Mouse (Mus musculus) megakaryocyte, adult 5-6 weeks (primary cell): ENCODE data around the gene Gm17387. TPM values are rescaled to one million over a fixed set of nuclear protein-coding genes. Genes with fewer than 3 reads are reported as not detected.

Source experiments
- ATAC-seq: 2 replicates; pipeline ENCODE4 v1.8.0; 2016; ENCODE audit warnings: mild to moderate bottlenecking, inconsistent platforms; ENCODE audit not compliant: poor library complexity, severe bottlenecking
- total RNA-seq, 2 experiments: library from RNA; stranded (forward) in 1 of 2; stranded (reverse) in 1 of 2; fragments of 153-499, 151-499 nt in 1 of 2; fragments of 221-1000, 200-1000 nt in 1 of 2; gene quantifications; 2 replicates each; pipeline versions ENCODE4 v1.2.3 to v1.2.4; 2015 to 2017

Gm17387 gene
- total RNA-seq, 2 experiments from 2014 or later, result not detected

DNA sequence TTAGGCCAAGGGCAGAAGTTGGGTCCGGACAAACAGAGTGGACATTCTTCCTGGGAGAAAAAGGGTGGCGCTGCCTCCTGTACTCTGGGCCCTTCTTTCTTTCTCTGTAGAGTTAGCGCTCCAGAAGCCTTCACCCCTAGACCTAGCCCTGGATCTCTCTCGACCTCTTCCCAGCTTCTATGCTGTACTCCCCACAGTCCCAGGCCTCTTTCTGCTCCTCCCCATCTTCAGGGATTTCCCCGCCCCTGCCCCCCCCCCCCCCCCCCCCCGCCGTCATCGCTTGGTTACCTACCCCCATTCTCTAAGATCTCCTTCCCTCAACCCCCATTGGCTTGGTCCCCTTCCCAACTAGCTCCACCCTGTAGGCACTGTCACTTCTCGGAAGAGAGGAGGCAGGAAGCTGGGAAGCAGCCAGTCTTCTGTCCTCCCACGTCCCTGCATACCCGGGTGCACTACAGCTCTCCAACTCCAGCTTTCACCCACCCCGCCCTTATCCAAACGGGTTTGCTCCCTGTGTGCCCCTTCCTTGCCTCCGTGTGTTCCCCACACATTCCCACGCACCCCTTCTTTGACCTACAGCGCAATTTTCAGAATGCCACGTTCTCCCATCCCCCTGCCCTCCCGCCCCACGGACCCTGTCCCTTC is 18.8 kb downstream of the Gm17387 start:
- ATAC-seq, result peak; percentile 45

DNA sequence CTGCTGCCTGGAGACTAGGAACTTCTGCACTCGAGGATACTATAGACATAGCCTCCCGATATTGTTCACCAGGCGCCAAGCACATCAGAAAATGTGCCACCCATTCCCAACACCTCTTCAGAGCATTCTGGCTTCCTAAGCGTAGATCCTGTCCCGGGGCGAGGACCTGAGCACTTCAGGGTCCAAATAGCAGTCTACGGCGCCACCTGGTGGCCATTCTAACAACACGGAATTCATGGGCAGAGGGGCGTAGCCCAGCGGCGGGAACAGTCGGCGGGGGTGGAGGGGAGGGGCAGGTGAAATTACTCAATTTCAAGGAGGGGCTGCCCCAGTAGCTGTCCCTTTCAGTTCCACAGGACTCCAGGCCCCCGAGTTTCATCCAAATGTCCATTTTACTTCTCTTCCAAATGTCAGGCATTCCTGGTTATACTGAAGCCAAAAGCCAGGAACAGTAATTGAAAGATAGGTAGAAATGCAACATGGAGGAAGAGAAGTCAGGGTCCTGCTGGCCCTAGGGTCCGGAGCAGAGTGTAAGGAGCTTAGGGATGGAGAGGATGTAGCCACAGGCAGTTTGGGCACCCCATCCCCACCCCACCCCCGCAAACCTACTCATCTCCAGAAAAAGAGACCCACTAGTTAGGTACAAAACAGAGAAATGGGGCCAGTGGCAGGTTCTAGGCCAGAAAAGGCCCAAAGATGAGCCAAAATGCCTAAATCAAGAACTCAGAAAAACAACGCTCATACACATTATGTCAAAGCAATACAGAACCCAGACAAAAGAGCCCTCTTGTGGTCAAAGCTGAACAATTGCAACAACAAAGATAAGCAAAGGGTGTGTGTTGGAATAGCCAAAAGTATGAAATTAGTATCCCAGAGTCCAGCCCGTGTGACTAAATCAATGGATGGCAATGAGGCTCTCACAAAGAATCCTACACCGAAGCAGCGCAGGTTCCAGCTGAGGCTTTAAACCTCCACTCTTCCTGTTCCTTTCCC is 19.6 kb downstream of the Gm17387 start:
- ATAC-seq, result peak; percentile 95

DNA sequence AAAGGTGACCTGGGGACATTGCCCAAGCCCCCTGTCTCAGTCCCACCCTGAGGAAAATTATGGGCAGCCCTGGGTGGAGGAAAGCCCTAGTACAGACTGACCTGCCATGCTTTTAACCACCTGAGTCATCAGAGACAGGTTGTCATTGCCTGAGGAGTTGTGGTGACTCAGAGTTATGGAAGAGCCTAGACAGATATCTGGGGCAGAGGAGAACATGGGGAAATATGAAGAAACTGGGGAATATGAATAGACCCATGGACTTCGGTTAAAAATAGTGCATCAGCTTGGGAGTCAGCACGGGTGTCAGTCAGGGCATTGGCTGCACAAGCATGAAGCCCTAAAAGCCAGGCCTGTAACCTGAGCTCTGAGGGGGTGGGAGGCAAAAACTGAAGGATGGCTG is 20.4 kb downstream of the Gm17387 start:
- no peak for ATAC-seq

DNA sequence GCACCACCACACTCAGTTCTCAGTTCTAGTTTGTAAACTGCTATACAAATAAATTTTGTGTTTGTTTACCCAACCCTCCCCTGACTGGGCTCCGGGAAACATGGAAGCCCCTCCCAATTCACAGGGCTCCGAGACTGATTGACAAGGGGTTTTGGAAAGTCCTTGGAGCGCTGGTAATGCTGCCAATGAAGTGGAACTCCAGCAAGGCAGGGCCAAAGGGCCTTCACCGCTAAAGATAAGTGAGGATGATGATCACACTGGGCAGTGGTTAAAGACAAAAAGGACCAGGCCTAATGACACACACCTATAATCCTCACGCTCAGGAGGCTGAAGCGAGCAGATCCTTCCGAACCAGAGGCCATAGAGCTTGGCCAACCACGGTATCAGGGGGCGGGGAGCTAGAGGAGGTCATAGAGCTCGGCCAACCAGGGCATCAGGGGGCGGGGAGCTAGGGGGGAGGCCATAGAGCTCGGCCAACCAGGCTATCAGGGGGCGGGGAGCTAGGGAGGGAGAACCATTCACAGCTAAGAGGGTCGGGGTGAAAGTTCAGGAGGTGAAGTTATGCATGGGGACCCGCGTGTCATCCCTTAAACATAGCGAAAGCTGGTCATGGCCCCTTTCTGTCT is 22.2 kb downstream of the Gm17387 start:
- no peak for ATAC-seq

DNA sequence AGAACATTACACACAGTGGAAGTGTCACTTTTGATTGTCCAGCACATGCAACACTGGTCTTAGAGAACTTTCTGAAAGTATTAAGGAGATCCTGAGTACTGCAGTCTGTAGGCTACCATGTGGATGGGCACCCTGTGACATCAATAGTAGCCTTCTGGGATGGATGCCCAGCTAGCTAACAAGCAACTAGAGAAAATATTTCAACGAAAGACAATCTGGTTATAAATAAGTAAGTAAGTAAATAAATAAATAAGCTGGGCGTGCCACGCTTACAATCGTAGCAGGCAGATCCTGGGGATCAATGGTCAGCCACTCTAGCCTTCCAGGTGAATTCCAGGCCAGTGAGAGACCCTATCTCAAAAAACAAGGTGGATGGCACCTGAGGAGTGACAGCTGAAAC is 23.1 kb downstream of the Gm17387 start:
- ATAC-seq, result no peak

DNA sequence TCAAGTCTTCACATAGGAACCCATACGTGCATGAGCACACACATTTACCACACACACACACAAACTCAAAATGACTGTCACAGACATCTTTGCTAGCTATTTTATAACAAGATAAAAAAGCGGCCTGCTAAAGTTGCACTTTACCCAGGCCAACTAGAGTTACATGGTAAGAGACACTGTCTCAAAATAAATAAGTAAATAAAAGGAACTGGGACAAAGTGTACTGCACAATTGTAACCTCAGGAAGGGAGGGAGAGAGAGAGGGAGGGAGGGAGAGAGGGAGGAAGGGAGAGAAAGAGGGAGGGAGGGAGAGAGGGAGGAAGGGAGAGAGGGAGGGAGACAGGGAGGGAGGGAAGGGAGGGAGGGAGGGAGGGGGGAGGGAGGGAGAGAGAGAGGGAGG is 23.5 kb downstream of the Gm17387 start:
- ATAC-seq, result no peak

DNA sequence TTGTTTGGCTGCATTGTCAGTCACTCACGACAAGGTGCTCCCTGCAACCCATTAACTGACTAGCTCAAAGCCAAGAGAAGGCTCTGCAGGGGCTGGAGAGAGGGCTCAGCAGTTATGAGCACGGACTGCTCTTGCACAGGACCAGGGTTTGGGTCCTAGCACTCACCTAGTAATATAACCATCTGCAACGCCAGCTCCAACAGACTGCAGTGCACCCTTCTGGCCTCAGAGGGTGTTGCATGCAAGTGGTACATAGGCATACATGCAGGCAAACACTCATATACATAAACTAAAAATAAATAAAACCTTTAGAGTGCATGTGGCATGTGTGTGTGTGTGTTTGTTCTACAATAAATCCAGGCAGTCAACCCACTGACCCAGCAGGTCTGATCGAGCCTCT is 26.9 kb downstream of the Gm17387 start:
- ATAC-seq, result no peak

DNA sequence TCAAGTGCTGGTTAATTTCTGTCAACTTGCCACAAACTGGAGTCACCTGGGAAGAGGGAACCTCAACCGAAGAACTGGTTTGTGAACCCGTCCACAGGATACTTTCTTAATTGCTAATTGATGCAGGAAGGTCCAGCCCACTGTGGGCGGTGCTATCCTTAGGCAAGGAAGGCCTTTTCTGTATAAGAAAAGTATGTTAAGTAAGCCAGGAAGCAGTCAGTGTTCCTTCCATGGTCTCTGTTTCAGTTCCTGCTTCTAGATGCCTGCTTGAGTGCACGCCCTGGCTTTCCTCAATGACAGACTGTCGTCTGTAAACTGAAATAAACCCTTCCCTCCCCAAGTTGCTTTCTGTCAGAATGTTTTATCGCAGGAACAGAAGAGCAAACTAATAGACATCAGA is 28.0 kb downstream of the Gm17387 start:
- peak; percentile 86 for ATAC-seq

DNA sequence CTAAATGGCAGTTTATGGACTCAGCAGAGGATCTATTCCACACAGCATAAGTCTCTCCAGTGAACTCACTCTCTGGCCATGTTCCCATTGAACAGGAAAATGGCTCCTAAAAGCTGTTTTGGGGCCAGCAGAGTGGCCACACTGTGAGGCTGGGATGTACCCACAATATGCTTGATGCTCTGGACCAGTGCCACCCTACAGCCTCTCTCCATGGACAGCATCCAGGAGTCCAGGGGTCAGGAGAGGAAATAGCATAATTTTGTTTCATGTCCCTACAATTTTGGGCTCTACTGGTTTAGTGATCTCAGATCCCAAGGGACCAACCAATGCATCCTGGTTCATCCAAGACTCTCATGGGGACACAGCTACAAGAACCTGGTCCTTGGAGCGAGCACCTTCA is 28.6 kb downstream of the Gm17387 start:
- no peak for ATAC-seq

DNA sequence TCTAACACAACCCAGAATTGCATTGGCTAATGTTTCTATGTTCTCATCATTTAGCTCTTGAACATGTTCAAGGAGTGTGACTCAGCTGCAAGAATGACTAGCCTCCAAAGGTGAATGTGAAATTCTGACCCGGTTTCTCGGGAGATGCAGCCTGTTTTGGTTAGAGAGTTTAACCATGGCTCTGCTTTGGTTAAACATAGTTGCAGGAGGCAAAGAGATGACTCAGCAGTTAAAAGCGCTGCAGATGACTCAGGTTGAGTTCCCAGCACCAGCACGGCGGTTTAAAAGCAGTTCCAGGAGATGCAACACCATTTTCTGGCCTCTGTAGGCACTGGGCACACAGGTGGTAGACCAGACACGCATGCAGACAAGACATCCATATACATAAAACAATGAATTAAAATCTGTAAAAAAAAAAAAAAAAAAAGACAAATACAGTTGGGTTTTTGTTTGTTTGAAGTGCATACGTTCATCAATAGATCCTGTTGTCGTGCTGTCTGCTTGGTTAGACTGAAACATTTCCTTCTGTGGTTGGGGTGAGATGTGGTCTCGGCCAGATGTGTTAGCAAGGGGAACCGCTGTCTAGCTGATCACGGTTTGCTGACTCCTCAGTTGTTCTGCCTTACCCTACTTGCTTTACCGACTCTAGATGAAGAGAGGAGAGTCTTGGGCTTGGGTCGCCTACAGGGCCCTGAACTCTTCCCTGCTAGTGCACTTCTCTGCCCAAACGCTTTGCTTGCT is 29.8 kb downstream of the Gm17387 start:
- ATAC-seq, result no peak

DNA sequence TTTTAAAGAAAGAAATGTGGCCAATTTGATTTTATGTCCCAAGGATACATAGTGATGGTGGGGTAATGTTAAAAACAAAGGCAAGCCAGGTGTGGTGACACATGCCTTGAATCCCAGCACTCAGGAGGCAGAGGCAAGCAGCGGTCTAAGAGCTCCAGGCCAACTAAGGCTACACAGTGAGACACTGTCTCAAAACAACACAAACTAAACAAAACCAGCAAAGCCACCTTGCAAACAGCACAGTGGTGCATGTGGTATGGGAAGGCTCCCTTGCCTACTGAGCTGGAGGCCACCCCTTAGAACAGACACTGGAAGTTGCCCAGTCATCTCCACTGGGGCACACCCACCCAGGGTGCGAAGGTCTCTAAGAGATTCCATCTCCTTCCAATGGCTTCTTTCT is 31.0 kb downstream of the Gm17387 start:
- no peak for ATAC-seq

DNA sequence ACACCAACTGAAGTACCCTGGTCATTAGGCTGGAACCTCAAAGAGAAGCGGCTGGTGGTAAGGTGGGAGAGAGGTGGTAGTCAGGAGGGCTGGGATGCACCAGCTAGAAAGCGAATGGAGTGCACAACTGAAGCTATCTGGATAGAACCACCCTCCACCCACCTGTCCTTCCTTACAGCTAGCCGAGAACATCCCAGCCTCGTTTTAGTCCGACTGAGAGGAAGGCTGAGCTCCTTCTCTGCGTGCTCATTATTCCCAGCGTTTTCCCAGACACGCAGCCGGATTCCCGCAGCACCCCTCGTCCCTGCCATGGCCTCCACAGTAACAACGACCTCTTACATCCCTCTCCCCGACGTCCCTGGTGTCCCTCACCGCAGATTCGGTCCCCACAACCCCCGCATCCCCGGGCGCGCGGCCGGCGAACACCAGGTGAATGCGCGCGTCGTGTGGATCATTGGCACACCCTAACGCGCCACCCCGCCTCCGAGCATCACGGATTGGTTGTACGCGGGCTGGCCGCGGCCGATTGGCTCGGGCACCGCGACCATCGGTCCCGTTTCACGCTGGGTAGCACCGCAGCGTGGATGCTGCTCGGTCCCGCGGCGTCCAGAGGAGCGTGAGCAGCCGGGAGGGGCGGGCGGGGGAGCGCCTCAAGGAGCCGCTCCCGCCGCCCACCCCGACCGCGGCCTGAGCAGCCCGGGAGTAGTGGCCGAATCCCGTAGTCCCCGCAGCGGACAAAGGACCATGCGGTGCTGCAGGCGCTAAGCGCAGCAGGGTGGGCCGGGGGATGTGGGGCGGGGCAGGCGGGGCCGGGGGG is 31.7 kb downstream of the Gm17387 start, which contains the start of gene B4galnt4:
Gene B4galnt4, plus strand, starts transcription at position 679 of the 817 bp plus-strand sequence.
- ATAC-seq, result peak; percentile 48

DNA sequence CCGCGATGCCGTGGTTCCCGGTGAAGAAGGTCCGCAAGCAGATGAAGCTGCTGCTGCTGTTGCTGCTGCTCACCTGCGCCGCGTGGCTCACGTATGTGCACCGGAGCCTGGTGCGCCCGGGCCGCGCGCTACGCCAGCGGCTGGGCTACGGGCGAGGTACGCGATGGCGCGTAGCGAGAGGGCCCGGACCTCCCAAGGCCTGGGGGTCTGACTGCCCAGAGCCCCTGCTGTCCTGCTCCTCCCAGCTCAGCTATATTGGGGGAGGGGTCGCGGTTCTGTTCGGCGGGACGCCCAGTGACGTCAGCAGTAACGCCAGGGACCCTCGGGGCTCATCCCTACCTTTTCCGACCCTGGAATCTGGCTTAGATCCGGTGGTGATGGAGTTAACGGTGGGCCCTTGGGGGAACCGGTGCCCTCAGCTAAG is 32.4 kb downstream of the Gm17387 start:
- no peak for ATAC-seq

DNA sequence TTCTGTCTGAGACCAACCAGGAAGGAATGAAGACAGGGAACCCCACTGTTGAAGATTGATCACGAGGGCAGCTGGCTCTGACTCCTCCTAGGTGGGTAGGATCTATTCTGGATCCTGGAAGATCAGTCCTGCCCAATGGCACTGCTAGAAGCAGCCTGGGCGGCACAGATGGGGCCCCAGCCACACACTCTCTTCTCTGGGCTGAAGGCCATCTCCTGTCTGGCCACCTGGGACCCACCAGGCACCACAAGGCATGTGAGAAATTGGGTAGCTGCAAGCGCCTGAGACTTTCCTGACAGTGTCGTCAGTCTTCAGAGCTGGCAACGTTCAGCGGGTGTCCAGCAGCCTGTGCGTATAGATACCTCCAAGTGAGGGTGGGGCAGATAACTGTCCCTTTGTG is 33.6 kb downstream of the Gm17387 start:
- ATAC-seq, result no peak

DNA sequence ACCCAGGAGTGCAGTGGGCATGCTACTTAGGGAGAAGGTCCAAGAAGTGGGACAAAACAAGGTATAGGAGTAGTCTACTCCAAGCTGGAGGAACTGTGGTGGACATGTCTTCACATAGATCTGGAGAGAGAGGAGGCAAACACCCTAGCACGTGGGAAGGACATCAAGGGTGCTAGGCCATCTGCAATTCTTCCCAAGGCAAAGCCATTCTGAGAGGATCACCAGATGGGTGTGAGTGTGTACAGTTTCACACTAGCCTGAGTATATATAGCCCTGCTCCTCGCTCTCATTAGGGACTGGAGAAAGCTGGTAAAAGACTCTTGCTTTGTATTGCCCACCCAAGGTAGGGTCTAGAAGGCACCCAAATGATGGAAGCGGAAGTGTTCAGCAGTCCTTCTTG is 34.4 kb downstream of the Gm17387 start:
- no peak for ATAC-seq

DNA sequence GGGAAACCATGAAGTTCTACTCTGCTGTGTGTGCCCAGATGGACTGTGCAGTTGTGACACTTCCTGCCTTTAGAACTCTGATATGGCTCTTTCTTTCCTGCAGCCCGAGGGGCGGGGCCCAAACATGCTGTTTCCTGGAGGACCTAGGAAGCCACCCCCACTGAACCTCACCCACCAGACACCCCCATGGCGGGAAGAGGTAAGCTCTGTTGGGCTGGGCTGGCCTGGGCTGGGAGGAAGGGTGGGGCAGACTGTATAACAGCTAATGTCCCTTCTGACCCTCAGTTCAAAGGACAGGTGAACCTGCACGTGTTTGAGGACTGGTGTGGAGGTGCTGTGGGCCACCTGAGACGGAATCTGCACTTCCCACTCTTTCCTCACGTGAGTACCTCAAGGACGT is 35.2 kb downstream of the Gm17387 start:
- peak; percentile 80 for ATAC-seq

DNA sequence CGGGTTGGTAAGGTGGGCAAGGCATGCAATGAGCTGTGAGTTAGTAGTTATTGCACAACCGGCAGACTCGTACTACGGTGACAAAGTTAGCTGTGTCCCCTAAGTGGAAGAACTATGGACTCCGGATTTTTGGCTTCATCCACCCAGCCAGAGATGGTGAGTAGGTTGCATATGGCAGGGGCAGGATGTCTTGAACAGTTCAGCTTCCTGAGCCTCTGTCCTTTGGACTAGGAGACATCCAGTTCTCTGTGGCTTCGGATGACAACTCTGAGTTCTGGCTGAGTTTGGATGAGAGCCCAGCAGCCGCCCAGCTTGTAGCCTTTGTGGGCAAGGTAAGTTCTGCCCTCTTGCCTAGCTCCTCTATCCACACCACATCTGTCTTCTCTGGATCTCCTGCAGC is 35.6 kb downstream of the Gm17387 start:
- ATAC-seq, result peak; percentile 22

DNA sequence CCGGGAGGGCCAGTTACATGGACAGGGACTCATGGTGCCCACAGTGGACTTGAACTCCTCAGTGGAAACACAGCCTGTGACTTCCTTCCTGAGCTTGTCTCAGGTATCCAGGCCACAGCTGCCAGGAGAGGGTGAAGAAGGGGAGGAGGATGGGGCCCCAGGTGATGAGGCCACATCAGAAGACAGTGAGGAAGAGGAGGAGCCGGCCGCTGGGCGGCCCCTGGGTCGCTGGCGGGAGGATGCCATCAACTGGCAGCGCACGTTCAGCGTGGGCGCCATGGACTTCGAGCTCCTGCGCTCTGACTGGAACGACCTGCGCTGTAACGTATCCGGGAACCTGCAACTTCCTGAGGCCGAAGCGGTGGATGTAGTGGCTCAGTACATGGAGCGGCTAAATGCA is 39.4 kb downstream of the Gm17387 start:
- no peak for ATAC-seq

DNA sequence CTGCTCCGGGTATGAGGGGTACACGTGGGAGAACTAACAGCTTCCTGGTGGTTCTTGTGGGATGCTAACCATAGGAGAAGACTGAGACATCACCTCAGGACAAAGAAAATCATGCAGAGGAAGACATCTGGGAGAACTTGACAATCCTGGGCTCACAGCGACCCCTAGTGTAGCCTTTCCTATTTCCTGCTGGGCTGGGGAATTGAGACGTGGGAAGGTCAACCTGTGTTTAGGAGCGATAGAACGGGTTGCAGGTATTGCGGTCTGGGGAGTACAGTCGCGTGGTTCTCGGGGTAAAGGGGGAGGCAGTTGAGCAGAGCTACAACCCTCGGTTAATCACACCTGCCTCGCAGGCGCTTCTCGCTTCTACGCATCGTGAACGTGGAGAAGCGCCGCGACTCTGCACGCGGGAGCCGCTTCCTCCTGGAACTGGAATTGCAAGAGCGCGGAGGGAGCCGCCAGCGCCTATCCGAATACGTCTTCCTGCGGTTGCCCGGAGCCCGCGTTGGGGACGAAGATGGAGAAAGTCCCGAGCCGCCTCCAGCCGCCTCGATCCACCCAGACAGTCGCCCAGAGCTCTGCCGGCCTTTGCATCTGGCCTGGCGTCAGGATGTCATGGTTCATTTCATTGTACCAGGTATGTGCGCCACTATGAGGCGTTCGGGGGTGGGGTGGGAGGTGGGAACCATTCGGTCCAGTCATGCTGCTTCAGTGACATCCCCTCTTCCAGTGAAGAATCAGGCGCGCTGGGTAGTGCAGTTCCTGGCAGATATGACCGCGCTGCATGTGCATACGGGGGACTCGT is 41.3 kb downstream of the Gm17387 start:
- peak; percentile 65 for ATAC-seq
